Mouse (Mus musculus): ENCODE measurements around the gene Emp1. TPM values are rescaled to one million over a fixed set of nuclear protein-coding genes. Genes with fewer than 3 reads are reported as not detected.

Emp1 gene
- polyA plus RNA-seq, 1 experiment from 2014 or later: 11.1 TPM

DNA sequence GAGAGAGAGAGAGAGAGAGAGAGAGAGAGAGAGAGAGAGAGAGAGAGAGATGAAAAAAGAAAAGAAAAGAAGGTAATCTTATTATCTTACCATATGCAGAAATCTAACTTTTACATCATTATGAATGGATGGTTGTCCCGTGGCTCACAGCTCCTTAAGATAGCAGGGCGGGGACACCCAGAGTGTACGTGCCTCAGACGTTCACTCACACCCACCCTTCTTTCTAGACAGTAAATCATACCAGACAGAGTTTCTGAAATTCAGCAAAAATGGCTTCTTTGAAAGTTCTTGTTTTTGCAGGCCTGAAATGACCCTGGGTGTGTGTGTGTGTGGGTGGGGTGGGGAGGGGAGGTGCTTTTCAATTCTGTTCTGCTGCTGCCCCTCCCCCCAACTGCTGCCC is 3.3 kb downstream of the Emp1 start:
- ATAC-seq (ENCODE audit: low FRiP score): no peak
- no peak overlapping the region for H3K9ac ChIP-seq

DNA sequence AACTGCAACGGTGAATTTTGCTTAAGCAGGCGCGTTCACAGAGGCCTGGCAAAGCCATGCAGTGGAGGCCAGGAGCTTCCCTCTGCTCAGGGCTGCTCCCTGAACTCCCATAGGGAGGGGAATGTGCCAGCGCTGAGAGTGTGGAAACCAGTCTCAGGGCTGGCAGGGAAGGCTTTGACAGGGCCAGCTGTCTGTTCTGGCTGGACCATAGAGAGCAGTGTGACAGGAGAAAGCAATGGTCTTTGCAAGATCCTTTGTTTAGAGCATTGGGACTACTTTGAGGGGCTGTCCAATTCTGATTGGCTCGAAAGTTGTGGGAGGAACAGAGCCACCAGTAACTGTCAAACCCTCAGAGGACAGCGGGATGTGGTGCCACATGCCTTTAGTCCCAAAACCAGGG is 5.9 kb downstream of the Emp1 start:
- H3K27me3 ChIP-seq: no peaks in the 10 kb centered on the region
- ATAC-seq (ENCODE audit: low FRiP score): peak; percentile 67; the same call in 1 of the 2 replicates
- peaks cover 26% of the 10 kb centered on the region for H3K4me1 ChIP-seq (replicated peaks)
- H3K36me3 ChIP-seq: no peaks in the 10 kb centered on the region
- WGBS: 36% methylated on average over 6 of the region's 6 CpGs
- no peaks in the 10 kb centered on the region for H3K9me3 ChIP-seq
- H3K27ac ChIP-seq: peak overlapping the region; percentile 25; the same call in 1 of the 2 replicates
- H3K4me3 ChIP-seq: no peak overlapping the region
- H3K9ac ChIP-seq: no peak overlapping the region
- no peak overlapping the region for H3K4me2 ChIP-seq

More for the DNA sequence above, 3.3 kb downstream of the Emp1 start:
- 86% methylated on average over 4 of the region's 4 CpGs for WGBS
- Histone ChIP-seq H3K4me3 (no peak overlapping the region), H3K9me3 (no peaks in the 10 kb centered on the region), H3K4me1 (replicated peaks) (peaks cover 39% of the 10 kb centered on the region), H3K4me2 (no peak overlapping the region), H3K27me3 (no peaks in the 10 kb centered on the region), H3K36me3 (no peaks in the 10 kb centered on the region), H3K27ac (no peak overlapping the region)

DNA sequence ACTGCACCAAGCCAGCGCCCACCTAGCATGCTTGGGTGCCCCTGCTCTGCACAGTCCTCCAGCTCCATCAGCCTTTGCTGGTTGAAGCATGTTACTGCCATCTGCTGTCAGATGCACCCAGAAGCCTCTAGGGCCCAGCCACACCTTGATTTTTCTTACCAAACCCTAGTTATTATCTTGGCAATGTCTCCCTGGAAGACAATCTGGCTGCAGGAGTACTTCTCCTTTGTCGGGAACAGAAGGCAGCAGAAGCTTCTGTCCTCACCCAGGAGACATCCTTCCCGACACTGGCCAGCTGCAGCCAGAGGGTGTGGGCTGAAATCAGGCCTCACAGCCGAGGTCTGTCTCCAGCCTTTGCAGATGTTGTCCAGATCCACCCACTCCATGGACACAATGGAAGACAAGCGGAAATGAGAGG is 7.2 kb downstream of the Emp1 start:
- Histone ChIP-seq H3K4me1 (replicated peaks) (peaks cover 22% of the 10 kb centered on the region), H3K9ac (no peak overlapping the region), H3K36me3 (no peaks in the 10 kb centered on the region), H3K27ac (0 out of 2 replicates have a peak overlapping the region, but pooled peaks have one; percentile 44), H3K4me3 (no peak overlapping the region), H3K4me2 (no peak overlapping the region), H3K9me3 (no peaks in the 10 kb centered on the region), H3K27me3 (no peaks in the 10 kb centered on the region)
- ATAC-seq (ENCODE audit: low FRiP score): peak; percentile 63; the same call in 1 of the 2 replicates
- 50% methylated on average over 5 of the region's 5 CpGs for whole genome bisulfite sequencing

DNA sequence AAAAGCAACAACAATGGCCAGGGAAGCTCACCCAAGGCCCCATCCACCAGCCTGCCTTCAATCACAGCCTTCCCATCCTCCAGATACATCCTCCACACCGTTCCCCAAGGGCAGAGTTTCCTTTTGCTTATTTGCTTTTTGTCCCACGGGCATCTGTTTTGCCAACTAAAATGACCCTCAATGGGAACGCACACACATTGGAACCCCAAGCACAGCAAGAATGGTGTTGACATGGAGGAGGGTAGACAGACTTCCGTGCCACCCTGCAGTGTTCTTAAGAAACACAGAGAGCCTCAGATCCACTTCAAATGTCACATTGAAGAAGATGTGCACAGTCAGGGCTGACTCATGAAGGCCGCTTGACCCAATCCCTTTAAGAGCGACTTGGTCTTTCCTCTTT is 8.6 kb downstream of the Emp1 start:
- ATAC-seq (ENCODE audit: low FRiP score): no peak
- 80% methylated on average over 6 of the region's 6 CpGs for WGBS
- Histone ChIP-seq H3K27ac (no peak overlapping the region), H3K27me3 (no peaks in the 10 kb centered on the region), H3K9ac (no peak overlapping the region), H3K36me3 (no peaks in the 10 kb centered on the region), H3K4me3 (no peak overlapping the region), H3K4me1 (replicated peaks) (peaks cover 29% of the 10 kb centered on the region), H3K4me2 (no peak overlapping the region), H3K9me3 (no peaks in the 10 kb centered on the region)

DNA sequence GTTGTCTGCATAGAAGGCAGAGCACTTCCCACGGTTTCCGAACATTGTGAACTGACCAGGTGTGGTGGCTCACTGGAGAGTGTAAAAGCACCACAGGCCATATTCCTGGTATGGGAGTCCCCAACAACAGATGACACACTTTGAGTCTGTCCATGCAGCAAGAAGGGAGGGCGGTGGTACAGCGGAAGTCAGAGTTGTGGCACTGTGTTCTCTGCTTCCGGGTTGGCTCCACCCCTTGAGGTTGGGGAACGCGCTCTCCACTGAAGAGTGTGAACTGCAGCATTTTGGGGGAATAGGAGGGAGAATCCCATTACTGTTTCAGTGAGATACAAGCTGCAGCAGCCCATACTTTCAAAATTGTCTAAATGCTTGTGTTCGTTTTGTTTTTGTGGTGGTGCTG is 11.0 kb downstream of the Emp1 start:
- Histone ChIP-seq H3K4me1 (replicated peaks) (peaks cover 36% of the 10 kb centered on the region), H3K4me3 (no peak overlapping the region), H3K9ac (no peak overlapping the region), H3K27ac (no peak overlapping the region), H3K36me3 (no peaks in the 10 kb centered on the region), H3K4me2 (no peak overlapping the region), H3K27me3 (no peaks in the 10 kb centered on the region), H3K9me3 (no peaks in the 10 kb centered on the region)
- ATAC-seq (ENCODE audit: low FRiP score): no peak
- 90% methylated on average over 8 of the region's 8 CpGs for WGBS

DNA sequence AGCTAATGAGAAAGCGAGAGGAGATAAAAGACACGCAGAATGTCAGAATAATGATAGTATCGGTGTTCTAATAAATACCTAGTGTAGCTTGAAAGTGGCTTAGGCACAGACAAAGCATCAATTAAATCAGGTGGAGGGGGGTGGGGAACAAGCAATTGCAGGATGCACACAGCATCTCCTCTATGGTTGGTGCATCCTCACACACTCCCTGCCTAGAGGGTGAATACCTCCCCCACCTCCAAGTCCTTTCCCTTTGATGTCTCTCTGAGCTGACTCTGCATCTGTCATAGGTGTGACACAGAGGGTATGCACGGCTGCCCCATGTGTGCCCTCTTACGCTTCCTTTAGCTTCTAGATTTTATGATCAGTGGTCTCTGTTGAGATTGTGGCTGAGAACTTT is 13.5 kb downstream of the Emp1 start:
- Histone ChIP-seq H3K4me2 (no peak overlapping the region), H3K27me3 (no peaks in the 10 kb centered on the region), H3K9me3 (no peaks in the 10 kb centered on the region), H3K4me3 (no peak overlapping the region), H3K9ac (no peak overlapping the region), H3K27ac (peak overlapping the region; percentile 71), H3K36me3 (no peaks in the 10 kb centered on the region), H3K4me1 (replicated peaks) (peaks cover 28% of the 10 kb centered on the region)
- WGBS: 47% methylated on average over 5 of the region's 5 CpGs
- no peak; the same call in 1 of the 2 replicates for ATAC-seq (ENCODE audit: low FRiP score)

DNA sequence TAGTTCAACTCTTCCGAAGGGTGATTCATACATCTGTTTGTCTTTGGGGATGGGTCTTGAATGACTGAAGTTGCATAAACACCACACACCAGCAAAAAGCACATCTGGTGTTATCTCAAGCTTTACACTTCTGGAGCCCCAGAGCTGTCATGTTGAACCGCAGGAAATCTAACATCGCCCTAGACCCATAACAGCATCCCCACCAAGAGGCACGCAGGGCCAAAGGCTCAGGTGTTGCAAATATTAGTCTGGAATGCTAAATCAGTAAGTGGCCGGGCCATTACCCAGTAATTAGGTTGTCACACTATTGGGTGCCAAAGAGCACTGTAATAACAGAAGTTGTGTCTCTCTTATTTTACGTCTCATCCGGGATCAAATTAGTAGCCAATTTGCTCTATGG is 13.9 kb downstream of the Emp1 start:
- Histone ChIP-seq H3K4me1 (replicated peaks) (peaks cover 28% of the 10 kb centered on the region), H3K4me3 (no peak overlapping the region), H3K27me3 (no peaks in the 10 kb centered on the region), H3K27ac (peak overlapping the region; percentile 71; the same call in 1 of the 2 replicates), H3K9me3 (no peaks in the 10 kb centered on the region), H3K36me3 (no peaks in the 10 kb centered on the region), H3K4me2 (no peak overlapping the region), H3K9ac (no peak overlapping the region)
- peak; percentile 63; the same call in 1 of the 2 replicates for ATAC-seq (ENCODE audit: low FRiP score)
- 36% methylated on average over 7 of the region's 7 CpGs for WGBS

DNA sequence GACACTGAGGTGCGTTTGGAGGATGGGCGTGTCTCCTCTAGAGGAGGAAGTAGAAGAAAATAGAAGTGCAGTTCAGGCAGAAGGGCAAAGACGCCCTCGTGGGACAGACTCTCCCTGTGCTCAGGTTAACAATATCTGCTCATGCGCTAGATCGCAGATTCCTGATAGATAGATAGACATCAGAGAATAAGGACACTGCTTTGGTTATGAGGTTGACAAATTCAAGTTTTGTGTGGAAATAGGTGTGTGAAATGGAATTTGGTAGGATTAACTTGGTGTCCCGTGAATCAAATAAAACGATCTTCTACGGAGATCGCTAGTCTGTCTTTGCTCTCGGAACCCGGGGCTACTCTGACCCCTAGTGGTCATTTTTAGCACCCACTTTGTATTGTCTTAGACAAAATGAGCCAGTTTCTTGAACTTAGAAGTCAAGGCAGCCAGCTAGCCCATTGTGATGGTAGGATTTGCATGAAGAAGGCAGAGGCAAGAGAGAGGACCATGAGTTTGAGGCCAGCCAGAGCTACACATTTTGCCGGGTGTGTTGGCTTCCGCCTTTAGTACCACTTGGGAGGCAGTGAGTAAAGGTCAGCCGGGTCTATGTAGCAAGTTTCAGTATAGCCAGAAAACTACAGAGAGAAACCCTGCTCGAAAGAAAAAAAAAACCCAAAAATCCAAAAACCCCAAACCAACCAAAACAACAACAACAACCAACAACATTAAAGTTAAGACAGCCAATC is 15.4 kb downstream of the Emp1 start:
- Histone ChIP-seq H3K9ac (no peak overlapping the region), H3K4me3 (peak overlapping the region; percentile 30), H3K27me3 (no peaks in the 10 kb centered on the region), H3K36me3 (no peaks in the 10 kb centered on the region), H3K9me3 (no peaks in the 10 kb centered on the region), H3K27ac (no peak overlapping the region), H3K4me2 (peak overlapping the region; percentile 49), H3K4me1 (replicated peaks) (peaks cover 28% of the 10 kb centered on the region)
- WGBS: 19% methylated on average over 16 of the region's 16 CpGs
- ATAC-seq (ENCODE audit: low FRiP score): no peak

DNA sequence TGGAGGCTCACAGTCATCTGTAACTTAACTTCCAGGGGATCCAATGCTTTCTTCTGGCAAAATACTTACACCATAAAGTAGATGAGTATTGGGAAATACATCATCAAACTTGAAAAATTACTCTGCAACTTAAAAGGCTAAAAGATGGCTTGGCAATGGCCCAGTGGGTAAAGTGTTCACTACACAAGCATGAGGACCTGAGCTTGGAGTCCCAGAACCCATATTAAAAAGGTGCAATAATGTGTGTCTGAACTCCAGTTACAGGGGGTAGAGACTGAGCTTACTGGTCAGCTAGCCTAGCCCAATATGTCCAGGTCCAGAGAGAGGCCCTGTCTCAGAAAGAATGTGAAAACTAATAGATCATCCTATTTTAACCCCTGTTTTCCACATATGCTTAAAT is 21.6 kb downstream of the Emp1 start:
- Histone ChIP-seq H3K4me3 (no peak overlapping the region), H3K36me3 (no peaks in the 10 kb centered on the region), H3K4me1 (replicated peaks) (0 out of 2 replicates have a peak, but pooled peaks cover 3% of the 10 kb centered on the region), H3K4me2 (no peak overlapping the region), H3K27ac (no peak overlapping the region), H3K9me3 (no peaks in the 10 kb centered on the region), H3K9ac (no peak overlapping the region), H3K27me3 (0 out of 2 replicates have a peak, but pooled peaks cover 3% of the 10 kb centered on the region)
- no peak for ATAC-seq (ENCODE audit: low FRiP score)

DNA sequence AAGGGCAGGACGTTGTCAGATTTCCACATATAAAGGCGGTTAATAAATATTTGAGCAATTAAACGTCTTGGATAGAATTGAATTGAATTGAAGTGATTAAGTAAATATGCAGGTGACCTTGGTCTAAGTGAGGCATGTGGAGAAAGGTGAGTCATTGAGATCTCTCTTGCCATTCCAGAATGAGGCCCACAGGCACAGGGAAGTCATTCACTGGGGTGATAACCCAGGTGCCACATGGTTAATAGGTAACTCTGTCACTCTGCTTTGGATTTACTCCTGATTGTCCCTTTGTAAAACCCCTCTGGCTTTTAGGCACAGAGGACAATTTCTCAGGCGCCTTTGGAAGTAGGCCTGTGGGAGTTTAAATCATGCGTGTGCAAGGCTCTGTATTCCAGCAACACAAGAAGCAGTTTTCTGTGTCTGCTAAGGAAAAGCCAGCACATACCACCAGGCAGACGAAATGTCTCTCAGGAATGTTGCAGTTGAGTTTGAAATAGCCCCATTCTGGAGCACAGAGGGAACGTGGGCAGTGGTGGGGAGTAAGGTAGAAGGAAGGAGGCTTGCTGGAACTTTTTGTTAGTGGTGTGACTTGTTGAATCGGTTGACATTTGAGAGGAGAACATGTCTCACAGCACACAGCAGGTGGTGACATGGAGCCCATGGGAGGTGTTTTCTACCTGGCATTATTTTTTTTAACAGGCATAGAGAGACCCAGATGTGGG is 23.6 kb downstream of the Emp1 start:
- Histone ChIP-seq H3K4me1 (replicated peaks) (0 out of 2 replicates have a peak, but pooled peaks cover 3% of the 10 kb centered on the region), H3K27me3 (0 out of 2 replicates have a peak, but pooled peaks cover 3% of the 10 kb centered on the region), H3K4me3 (no peak overlapping the region), H3K9me3 (no peaks in the 10 kb centered on the region), H3K36me3 (no peaks in the 10 kb centered on the region), H3K9ac (no peak overlapping the region), H3K27ac (no peak overlapping the region), H3K4me2 (no peak overlapping the region)
- WGBS: 77% methylated on average over 8 of the region's 8 CpGs
- ATAC-seq (ENCODE audit: low FRiP score): no peak

DNA sequence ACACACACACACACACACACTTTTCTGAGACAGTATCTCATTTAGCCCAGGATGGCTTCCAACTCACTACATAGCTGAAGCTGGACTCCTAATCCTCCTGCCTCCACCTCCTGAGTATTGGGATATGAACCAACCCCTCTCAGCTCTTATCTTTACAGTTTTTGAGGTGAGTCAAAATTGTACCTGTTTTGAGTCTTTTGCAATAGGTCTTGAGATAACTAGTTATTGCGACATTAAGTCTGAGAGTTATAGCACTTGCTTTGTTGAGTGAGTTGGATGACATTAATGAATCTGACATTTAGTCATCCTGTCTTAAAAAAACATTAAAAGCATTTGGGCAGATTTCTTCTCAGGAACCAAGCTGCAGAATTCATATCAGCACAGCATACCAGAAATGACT is 25.3 kb downstream of the Emp1 start:
- Histone ChIP-seq H3K9me3 (no peaks in the 10 kb centered on the region), H3K36me3 (no peaks in the 10 kb centered on the region), H3K9ac (no peak overlapping the region), H3K4me2 (no peak overlapping the region), H3K4me1 (replicated peaks) (0 out of 2 replicates have a peak, but pooled peaks cover 3% of the 10 kb centered on the region), H3K27me3 (0 out of 2 replicates have a peak, but pooled peaks cover 3% of the 10 kb centered on the region), H3K27ac (no peak overlapping the region), H3K4me3 (no peak overlapping the region)
- ATAC-seq (ENCODE audit: low FRiP score): no peak
- WGBS: 92% methylated on average over 1 of the region's 1 CpGs

DNA sequence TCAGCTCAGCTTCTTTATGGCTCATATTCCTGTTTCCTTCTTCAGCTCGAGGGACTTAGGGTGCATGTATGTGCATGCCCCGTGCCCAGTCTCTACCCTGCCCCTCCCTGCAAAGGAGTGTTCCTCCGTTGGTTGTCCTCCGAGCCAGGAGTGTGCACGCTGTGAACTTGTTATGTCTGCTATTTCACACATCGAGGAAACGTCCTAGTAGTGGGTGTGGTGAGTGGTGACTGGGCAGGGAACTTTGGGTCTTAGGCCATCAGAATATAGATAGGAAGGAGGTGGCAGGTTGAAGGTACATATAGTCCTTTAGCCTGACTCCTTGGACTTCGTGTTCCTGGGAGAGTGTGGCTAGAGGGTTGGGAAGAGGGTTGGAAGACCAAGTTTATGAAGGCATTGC is 26.4 kb downstream of the Emp1 start:
- 0 out of 2 replicates have a peak, but pooled peaks cover 3% of the 10 kb centered on the region for H3K27me3 ChIP-seq
- H3K36me3 ChIP-seq: no peaks in the 10 kb centered on the region
- H3K4me1 ChIP-seq (replicated peaks): 0 out of 2 replicates have a peak, but pooled peaks cover 3% of the 10 kb centered on the region
- no peak overlapping the region for H3K9ac ChIP-seq
- H3K9me3 ChIP-seq: no peaks in the 10 kb centered on the region
- H3K4me2 ChIP-seq: no peak overlapping the region
- ATAC-seq (ENCODE audit: low FRiP score): no peak
- 86% methylated on average over 8 of the region's 8 CpGs for WGBS
- H3K27ac ChIP-seq: no peak overlapping the region
- no peak overlapping the region for H3K4me3 ChIP-seq
